Mouse (Mus musculus) cerebellum, adult 2 months (tissue): Measurements from ENCODE around the gene Acot9.

Source experiments
- CTCF ChIP-seq: fragments of 200-500 bp; IDR thresholded peaks from 2 replicates; pipeline ENCODE4 v1.5.1; 2011; ENCODE audit warnings: low read depth, mild to moderate bottlenecking, control low read depth, low read length, moderate library complexity, borderline replicate concordance; ENCODE audit not compliant: insufficient read depth
- POLR2A ChIP-seq: fragments of 200-500 bp; IDR thresholded peaks from 2 replicates; pipeline ENCODE4 v1.6.1; 2011; ENCODE audit warnings: low read length, control low read depth, borderline replicate concordance; ENCODE audit not compliant: insufficient read depth

DNA sequence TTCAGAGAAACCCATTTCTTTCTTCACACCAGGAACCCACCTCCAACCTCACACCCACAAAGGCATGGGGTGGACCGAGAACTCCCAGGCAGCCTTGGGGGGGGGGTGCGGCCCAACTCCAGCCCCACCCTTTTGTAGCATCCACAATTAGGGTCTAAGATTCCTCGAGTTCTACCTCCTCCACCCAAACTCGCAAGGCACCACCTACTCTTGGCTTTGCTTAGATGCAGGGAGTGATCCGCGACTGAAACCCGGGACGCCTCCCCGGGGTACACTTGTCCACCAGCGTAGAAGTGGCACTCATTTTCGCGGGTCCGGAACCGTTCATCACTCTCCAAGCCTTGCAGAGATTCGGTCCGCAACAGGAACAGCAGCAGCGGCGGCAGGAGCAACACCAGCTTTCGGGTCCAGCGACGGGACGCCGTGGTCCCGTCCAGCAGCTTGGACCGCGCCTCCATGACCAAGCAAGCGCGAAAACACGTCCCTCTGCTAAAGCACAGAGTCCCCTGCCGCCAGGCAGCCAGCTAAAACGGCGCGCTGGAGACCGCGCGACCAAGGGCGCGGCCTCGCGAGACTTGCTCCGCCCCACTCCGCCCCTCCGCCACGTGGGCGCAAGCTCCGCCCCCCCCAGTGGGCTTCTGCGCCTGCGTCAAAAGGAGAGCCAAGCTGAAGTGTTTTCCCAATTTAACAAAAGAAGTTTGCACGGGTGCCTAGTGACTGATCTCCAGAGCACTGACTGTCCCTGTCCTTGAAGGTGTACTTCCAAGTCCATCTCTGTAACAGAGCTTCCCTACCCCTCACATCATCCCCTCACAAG, 75.9 kb downstream of the Acot9 start:
- TF ChIP-seq CTCF = no peak
- TF ChIP-seq POLR2A = 0 out of 2 replicates have a peak, but pooled peaks have one; percentile 37
